Mouse (Mus musculus) lung, adult 2 months (tissue): ENCODE measurements at regions not wholly inside any gene's neighbourhood (a gene's known extent, or its start where the extent isn't known, plus 50 kb on each side); places are given as distances from the start of the nearest gene placed in this dataset.

Experiments used
- DNase-seq: peaks from one replicate; pipeline ENCODE4 v3.0.0; 2022
- H3K4me1 ChIP-seq: fragments of 200-500 bp; 2 replicates; pipeline ENCODE4 v1.6.1; 2011; ENCODE audit warnings: low read length; ENCODE audit not compliant: control insufficient read depth, insufficient read depth
- H3K4me3 ChIP-seq: fragments of 200-500 bp; replicated peaks from 2 replicates; pipeline ENCODE3; 2011; ENCODE audit warnings: low read depth, mild to moderate bottlenecking, control low read depth, low read length; ENCODE audit errors: extremely low read depth
- CTCF ChIP-seq: fragments of 200-500 bp; IDR thresholded peaks from 2 replicates; pipeline ENCODE4 v1.5.1; 2011; ENCODE audit warnings: mild to moderate bottlenecking, low read length, control low read depth; ENCODE audit not compliant: insufficient read depth
- POLR2A ChIP-seq: fragments of 200-500 bp; IDR thresholded peaks from 2 replicates; pipeline ENCODE4 v1.6.1; 2011; ENCODE audit warnings: low read depth, mild to moderate bottlenecking, control low read depth, low read length, borderline replicate concordance; ENCODE audit errors: extremely low read depth
- WGBS: fragments of 180-500 bp; shearing (Covaris S2); methylation state at CpG from one replicate; pipeline ENCODE4 v1.1.7; 2018; 5-methylcytosine and 5-hydroxymethylcytosine counted together

- WGBS, result 40% methylated on average over 2 of the region's 2 CpGs
- TF ChIP-seq CTCF (no peak), POLR2A (no peak)
- H3K4me3 ChIP-seq, result no peak overlapping the region
- DNase-seq, result no peak
- no peaks in the 10 kb centered on the region for H3K4me1 ChIP-seq
Observed at GRCm38 (mm10) chr3:63638572-63638971, 154.9 kb upstream of the Gm34302 start.

DNA sequence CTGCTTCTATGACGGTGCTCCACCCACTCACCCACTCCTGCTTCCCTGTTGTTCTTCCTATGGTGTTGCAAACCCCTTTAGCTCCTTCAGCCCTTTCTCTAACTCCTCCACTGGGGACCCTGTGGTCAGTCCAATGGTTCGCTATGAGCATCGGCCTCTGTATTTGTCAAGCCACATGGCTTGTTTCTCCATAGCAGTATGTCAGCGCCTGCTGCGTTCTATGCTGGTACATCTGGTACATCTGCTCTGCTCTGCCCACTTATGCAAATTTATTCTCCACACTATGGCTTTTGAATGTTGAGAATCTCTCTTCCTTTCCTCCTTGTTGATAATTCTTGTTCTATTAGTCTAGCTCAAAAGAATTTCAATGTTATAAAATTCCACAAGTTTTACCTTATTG lies 154.2 kb upstream of the Gm34302 start:
- 85% methylated on average over 5 of the region's 5 CpGs for WGBS
- TF ChIP-seq POLR2A, result no peak
- TF ChIP-seq CTCF, result no peak
- no peak overlapping the region for H3K4me3 ChIP-seq
- H3K4me1 ChIP-seq, result no peaks in the 10 kb centered on the region
- DNase-seq, result no peak

DNA sequence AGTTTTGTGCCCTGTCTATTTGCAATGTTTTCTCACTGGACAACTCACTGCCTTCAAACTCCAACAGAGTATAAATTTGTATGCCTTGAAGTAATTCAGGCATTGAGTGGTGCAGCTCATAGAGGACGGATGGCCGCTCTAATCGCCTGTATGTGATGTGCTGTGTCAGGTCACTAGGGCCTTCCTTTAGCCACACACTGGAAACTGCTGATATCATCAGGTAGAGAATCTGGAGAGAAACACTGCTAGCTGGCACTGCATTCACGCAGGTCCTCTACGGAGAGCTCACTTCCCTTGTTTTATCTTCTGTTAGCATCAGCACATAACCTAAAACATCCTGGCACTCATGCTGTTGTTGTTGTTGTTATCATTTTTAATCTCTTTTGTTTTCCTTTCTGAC lies 144.0 kb upstream of the Gm34302 start:
- no peak for DNase-seq
- 65% methylated on average over 5 of the region's 5 CpGs for WGBS
- no peak for TF ChIP-seq POLR2A
- TF ChIP-seq CTCF, result no peak
- H3K4me1 ChIP-seq, result no peaks in the 10 kb centered on the region
- H3K4me3 ChIP-seq, result no peak overlapping the region

- TF ChIP-seq POLR2A (no peak), CTCF (no peak)
- WGBS, result 30% methylated on average over 5 of the region's 5 CpGs
- no peak for DNase-seq
- Histone ChIP-seq H3K4me1 (no peaks in the 10 kb centered on the region), H3K4me3 (no peak overlapping the region)
Observed at GRCm38 (mm10) chr3:63616127-63616526, 132.4 kb upstream of the Gm34302 start.

DNA sequence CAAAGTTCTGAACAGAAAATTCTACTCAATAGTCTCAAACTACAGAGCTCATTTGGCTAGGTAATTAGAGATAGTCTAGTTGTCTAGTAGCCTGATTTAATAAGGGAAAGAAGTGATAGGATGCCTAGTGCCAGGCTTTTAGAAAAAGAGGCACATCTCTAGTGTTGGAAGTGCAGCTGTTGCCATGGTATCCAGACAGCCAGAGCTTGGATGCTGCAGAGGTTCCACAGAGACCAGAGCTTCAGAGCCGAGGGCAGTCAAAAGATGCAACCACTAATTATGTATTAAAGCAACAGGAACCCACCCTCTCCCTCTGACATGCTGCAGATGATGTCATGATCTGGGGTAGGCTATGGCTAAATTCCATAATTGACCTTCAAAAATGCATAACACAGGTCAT lies 130.0 kb upstream of the Gm34302 start:
- 34% methylated on average over 1 of the region's 1 CpGs for WGBS
- H3K4me3 ChIP-seq, result no peak overlapping the region

GRCm38 (mm10) chr3:63612767-63613363 lies 129.2 kb upstream of the Gm34302 start:
- WGBS, result 53% methylated on average over 3 of the region's 3 CpGs
- no peak overlapping the region for H3K4me3 ChIP-seq

More for the DNA sequence above, 130.0 kb upstream of the Gm34302 start:
- no peak for DNase-seq
- TF ChIP-seq POLR2A (no peak), CTCF (no peak)
- no peaks in the 10 kb centered on the region for H3K4me1 ChIP-seq

DNA sequence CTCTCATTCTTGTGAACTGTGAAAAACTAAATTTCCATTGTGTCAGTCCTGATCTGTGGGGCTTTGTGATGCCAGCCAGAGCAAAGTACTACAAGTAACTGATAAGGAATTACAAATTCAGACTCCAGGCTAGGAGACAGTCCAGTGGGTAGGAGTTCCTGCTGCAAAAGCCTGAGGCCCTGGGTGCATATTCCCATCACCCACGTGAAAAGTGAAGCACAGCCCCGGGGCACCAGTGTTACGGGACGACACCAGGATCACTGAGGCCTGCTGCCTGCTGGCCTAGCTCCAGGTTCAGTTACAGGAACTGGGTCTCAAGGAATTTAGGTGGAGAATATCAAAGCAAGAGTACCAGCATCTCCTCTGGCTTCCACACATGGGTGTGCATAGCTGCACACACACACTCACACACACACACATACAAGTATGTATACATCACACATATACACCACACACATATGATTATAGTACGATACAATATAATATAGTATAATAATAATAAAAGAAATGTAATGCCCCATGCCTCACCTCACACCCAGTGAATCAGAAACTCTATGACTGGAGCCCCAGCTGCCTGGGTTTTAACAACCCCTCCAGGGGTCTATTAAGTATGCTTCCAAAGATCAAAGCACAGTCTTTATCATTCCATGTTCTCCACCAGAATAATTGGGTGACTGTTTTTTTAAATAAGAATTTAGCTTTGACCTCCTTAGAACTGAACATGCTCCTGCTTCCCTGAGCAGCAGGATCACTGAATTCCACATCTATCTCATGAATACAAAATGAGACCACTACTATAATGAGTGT lies 126.6 kb upstream of the Gm34302 start:
- no peaks in the 10 kb centered on the region for H3K4me1 ChIP-seq
- DNase-seq, result no peak
- no peak overlapping the region for H3K4me3 ChIP-seq
- no peak for TF ChIP-seq POLR2A
- TF ChIP-seq CTCF, result no peak
- 40% methylated on average over 5 of the region's 5 CpGs for WGBS

More at GRCm38 (mm10) chr3:63612767-63613363, 129.2 kb upstream of the Gm34302 start:
- DNase-seq, result no peak
- TF ChIP-seq CTCF (no peak), POLR2A (no peak)
- no peaks in the 10 kb centered on the region for H3K4me1 ChIP-seq

GRCm38 (mm10) chr3:63609454-63610112 lies 125.9 kb upstream of the Gm34302 start:
- TF ChIP-seq POLR2A, result no peak
- no peak for TF ChIP-seq CTCF
- peak; percentile 6 for DNase-seq
- Histone ChIP-seq H3K4me3 (no peak overlapping the region), H3K4me1 (no peaks in the 10 kb centered on the region)
- WGBS, result 20% methylated on average over 17 of the region's 17 CpGs

DNA sequence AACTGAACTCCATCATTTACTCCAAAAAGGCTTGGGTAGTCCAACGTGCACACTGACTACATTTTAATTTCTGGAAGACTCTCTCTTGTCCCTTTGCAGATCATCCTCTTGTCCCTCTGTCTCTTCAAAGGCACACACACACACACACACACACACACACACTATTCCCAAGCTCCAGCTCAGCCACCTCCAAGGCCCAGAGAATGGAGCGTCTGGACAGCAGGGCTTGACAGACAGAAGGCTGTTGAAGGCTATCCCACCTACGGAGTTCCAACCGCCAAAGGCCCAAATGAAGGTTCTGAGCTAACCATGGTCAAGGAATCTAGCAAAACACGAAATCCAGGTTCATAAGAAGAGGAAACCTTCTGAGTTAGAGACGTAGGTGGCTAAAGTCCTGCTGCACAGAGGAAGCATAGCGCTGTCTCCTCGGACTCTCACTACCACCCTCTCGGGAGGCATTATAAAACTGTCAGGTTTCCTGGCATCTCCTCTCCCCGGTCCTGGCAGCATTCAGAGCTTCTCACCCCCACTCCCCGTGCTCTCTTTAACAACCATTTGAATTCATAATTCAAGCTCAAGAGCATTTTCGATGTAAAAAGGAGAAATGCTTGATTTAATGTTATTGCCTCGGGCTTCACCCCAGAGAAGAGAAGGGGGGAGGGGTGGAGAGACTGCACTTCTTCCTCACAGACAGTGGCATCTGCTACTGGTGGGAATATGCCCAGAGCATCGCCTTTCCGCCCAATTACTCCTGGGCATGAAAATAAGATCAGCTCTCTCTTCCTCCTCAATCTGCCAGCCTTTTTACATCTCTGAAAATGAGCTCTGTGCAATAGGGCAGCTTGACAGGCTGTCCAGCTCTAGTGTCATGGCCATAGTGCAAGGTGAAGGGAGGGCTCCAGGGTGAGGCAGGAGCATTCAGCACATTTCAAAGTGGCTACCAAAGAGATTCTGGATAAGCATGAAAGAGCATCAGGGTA lies 99.3 kb upstream of the Gm34302 start:
- 81% methylated on average over 15 of the region's 15 CpGs for WGBS
- Histone ChIP-seq H3K4me3 (no peak overlapping the region), H3K4me1 (no peaks in the 10 kb centered on the region)
- TF ChIP-seq POLR2A (no peak), CTCF (no peak)
- no peak for DNase-seq
